Mouse (Mus musculus) embryonic facial prominence, embryonic 12.5 days (tissue): Measurements from ENCODE around the gene Kif13a. TPM values are rescaled to one million over a fixed set of nuclear protein-coding genes. Genes with fewer than 3 reads are reported as not detected.
A peak's percentile ranks its signal among the peaks of the same experiment; 100 is the strongest.

Source experiments
- ATAC-seq: fragments of 200-750 bp; cut with Nextera tagmentation; 2 replicates; pipeline ENCODE4 v1.8.0; 2017; ENCODE audit not compliant: insufficient number of reproducible peaks, insufficient read depth, low FRiP score, low TSS enrichment
- H3K27ac ChIP-seq: fragments of 300-500 bp; sonication (generic); 2 replicates; pipeline ENCODE4 v1.5.1; 2016; ENCODE audit warnings: mild to moderate bottlenecking
- H3K27me3 ChIP-seq: fragments of 300-500 bp; sonication (generic); 2 replicates; pipeline ENCODE4 v1.6.1; 2016; ENCODE audit warnings: mild to moderate bottlenecking, moderate library complexity
- H3K36me3 ChIP-seq: fragments of 300-500 bp; sonication (generic); 2 replicates; pipeline ENCODE4 v1.6.1; 2016; ENCODE audit warnings: mild to moderate bottlenecking
- H3K4me1 ChIP-seq: fragments of 300-500 bp; sonication (generic); 2 replicates; pipeline ENCODE4 v1.6.1; 2016
- H3K4me2 ChIP-seq: fragments of 300-500 bp; sonication (generic); replicated peaks from 2 replicates; pipeline ENCODE4 v1.6.1; 2016; ENCODE audit warnings: mild to moderate bottlenecking, moderate library complexity
- H3K4me3 ChIP-seq: fragments of 300-500 bp; sonication (generic); 2 replicates; pipeline ENCODE4 v1.5.1; 2016; ENCODE audit warnings: mild to moderate bottlenecking
- H3K9ac ChIP-seq: fragments of 300-500 bp; sonication (generic); 2 replicates; pipeline ENCODE4 v1.6.1; 2016; ENCODE audit warnings: mild to moderate bottlenecking, moderate library complexity
- H3K9me3 ChIP-seq: fragments of 300-500 bp; sonication (generic); 2 replicates; pipeline ENCODE4 v1.6.1; 2016; ENCODE audit warnings: mild to moderate bottlenecking, moderate library complexity
- WGBS: fragments of 180-500 bp; shearing (Covaris S2); methylation state at CpG from one replicate; pipeline ENCODE4 v1.1.7; 2016; 5-methylcytosine and 5-hydroxymethylcytosine counted together
- polyA plus RNA-seq: library from polyadenylated mRNA; unstranded; fragments of >200 nt; fragmentation: Nextera tagmentation; extraction: Ambion mirVana; gene quantifications from 2 replicates; pipeline ENCODE4 v1.2.1, GENCODE M21; 2016

The Kif13a gene
- polyA plus RNA-seq, 1 experiment from 2014 or later = 22.9 TPM

GRCm38 (mm10) chr13:46832956-46833355 is 96.7 kb downstream of the Kif13a start:
- Histone ChIP-seq H3K4me2 (no peak overlapping the region), H3K36me3 (peaks cover 33% of the 10 kb centered on the region), H3K27ac (0 out of 2 replicates have a peak overlapping the region, but pooled peaks have one; percentile 41), H3K4me3 (no peak overlapping the region), H3K9me3 (0 out of 2 replicates have a peak, but pooled peaks cover 4% of the 10 kb centered on the region), H3K9ac (no peak overlapping the region), H3K27me3 (no peaks in the 10 kb centered on the region), H3K4me1 (no peaks in the 10 kb centered on the region)
- WGBS = 66% methylated on average over 3 of the region's 3 CpGs
- no peak for ATAC-seq

DNA sequence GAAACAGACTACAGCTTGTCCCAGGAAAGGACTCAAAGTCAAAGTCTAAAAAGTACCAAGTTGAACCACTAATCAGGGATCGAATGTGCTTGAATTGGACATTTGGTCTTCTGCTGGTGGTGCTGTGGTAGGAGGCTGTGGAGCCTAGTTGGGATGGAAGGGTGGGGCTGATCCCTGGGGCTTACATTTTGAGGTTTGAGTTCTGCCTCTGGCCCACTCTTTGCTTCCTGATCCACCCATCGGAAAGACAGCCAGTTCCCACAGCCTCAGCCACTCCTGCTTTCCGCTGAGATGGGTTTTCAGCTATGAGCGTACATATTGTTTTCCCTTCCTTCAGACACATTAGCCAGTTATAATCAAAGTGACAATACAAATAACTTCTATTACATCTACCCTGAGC is 106.4 kb downstream of the Kif13a start:
- Histone ChIP-seq H3K9me3 (no peaks in the 10 kb centered on the region), H3K4me3 (no peak overlapping the region), H3K36me3 (peaks cover 45% of the 10 kb centered on the region), H3K27ac (no peak overlapping the region), H3K27me3 (no peaks in the 10 kb centered on the region), H3K4me1 (0 out of 2 replicates have a peak, but pooled peaks cover 3% of the 10 kb centered on the region), H3K9ac (no peak overlapping the region), H3K4me2 (no peak overlapping the region)
- ATAC-seq = no peak
- 95% methylated on average over 4 of the region's 4 CpGs for WGBS

GRCm38 (mm10) chr13:46822200-46822599 is 107.5 kb downstream of the Kif13a start:
- H3K27ac ChIP-seq = no peak overlapping the region
- no peak overlapping the region for H3K9ac ChIP-seq
- no peak overlapping the region for H3K4me2 ChIP-seq
- H3K4me3 ChIP-seq = no peak overlapping the region
- no peaks in the 10 kb centered on the region for H3K27me3 ChIP-seq
- H3K36me3 ChIP-seq = peaks cover 39% of the 10 kb centered on the region
- no peaks in the 10 kb centered on the region for H3K9me3 ChIP-seq
- H3K4me1 ChIP-seq = 0 out of 2 replicates have a peak, but pooled peaks cover 3% of the 10 kb centered on the region
- WGBS = 78% methylated on average over 8 of the region's 8 CpGs
- ATAC-seq = no peak

DNA sequence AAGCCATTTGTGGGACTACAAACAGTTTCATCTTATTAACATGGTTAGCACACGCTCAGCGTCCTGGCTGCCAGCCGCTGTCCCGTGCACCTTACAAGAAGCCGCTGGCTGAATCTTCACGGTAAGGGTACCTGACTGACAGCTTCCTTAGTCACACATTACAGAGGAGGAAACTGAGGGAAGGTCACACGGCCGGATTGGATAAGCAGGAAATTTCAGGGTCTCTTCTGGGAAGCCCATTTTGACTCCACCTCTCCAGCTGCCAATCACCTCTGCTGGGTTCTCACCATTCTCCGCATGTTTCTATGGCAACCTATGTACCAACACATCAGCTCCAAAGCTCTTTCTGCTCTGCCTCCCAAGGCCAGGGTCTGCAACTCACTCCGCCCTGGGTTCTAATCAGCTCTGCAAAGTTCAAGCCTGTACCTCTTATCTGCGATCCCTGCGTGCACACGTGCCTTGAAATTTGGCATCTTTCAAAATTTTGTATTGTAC is 109.9 kb downstream of the Kif13a start:
- no peaks in the 10 kb centered on the region for H3K27me3 ChIP-seq
- H3K9me3 ChIP-seq = no peaks in the 10 kb centered on the region
- H3K27ac ChIP-seq = no peak overlapping the region
- 78% methylated on average over 13 of the region's 13 CpGs for WGBS
- no peak overlapping the region for H3K4me2 ChIP-seq
- peaks cover 39% of the 10 kb centered on the region for H3K36me3 ChIP-seq
- no peak overlapping the region for H3K9ac ChIP-seq
- no peak for ATAC-seq
- H3K4me1 ChIP-seq = 0 out of 2 replicates have a peak, but pooled peaks cover 3% of the 10 kb centered on the region
- no peak overlapping the region for H3K4me3 ChIP-seq

DNA sequence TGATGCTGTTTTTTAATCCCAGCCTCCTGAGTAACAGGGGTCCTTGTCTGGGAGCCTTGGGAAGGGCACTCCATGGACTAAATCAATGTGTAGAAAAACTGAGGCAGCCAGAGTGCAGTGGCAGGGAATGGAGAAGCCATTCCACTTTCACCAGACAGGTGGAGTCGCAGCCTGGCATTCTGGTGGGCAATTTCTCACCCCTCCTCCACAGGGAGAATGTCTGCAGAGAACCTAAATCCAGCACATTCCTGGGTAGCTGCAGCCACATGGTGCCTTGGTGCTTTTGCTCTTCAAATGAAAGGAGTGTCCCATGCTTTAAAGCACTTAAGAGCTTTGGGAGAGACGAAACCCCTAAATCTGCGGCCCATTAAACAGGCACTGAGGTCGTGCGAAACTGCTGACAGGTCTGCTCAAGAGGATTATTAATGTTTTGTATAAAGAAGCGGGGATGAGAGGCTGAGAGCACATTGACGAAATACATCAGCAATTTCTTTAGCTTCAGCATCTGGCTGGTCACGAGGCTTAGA is 110.4 kb downstream of the Kif13a start:
- Histone ChIP-seq H3K4me2 (no peak overlapping the region), H3K9me3 (no peaks in the 10 kb centered on the region), H3K27ac (no peak overlapping the region), H3K36me3 (peaks cover 36% of the 10 kb centered on the region), H3K4me3 (no peak overlapping the region), H3K9ac (no peak overlapping the region), H3K4me1 (0 out of 2 replicates have a peak, but pooled peaks cover 3% of the 10 kb centered on the region), H3K27me3 (no peaks in the 10 kb centered on the region)
- 71% methylated on average over 8 of the region's 8 CpGs for WGBS
- no peak for ATAC-seq

- no peak overlapping the region for H3K27ac ChIP-seq
These were observed 111.3 kb downstream of the Kif13a start for GRCm38 (mm10) chr13:46818374-46818773.

GRCm38 (mm10) chr13:46812648-46813184 is 117.0 kb downstream of the Kif13a start:
- Histone ChIP-seq H3K4me1 (no peaks in the 10 kb centered on the region), H3K36me3 (peaks cover 74% of the 10 kb centered on the region), H3K27ac (no peak overlapping the region), H3K9me3 (no peaks in the 10 kb centered on the region), H3K9ac (no peak overlapping the region), H3K4me3 (no peak overlapping the region), H3K27me3 (no peaks in the 10 kb centered on the region), H3K4me2 (no peak overlapping the region)
- WGBS = 88% methylated on average over 15 of the region's 15 CpGs
- no peak for ATAC-seq

More at GRCm38 (mm10) chr13:46818374-46818773, 111.3 kb downstream of the Kif13a start:
- WGBS = 84% methylated on average over 9 of the region's 9 CpGs
- Histone ChIP-seq H3K4me1 (0 out of 2 replicates have a peak, but pooled peaks cover 3% of the 10 kb centered on the region), H3K9me3 (no peaks in the 10 kb centered on the region), H3K27me3 (no peaks in the 10 kb centered on the region), H3K4me3 (no peak overlapping the region), H3K4me2 (no peak overlapping the region), H3K36me3 (peaks cover 36% of the 10 kb centered on the region), H3K9ac (no peak overlapping the region)
- no peak for ATAC-seq

- H3K4me3 ChIP-seq = no peak overlapping the region
- no peaks in the 10 kb centered on the region for H3K27me3 ChIP-seq
- 75% methylated on average over 9 of the region's 9 CpGs for WGBS
- peaks cover 80% of the 10 kb centered on the region for H3K36me3 ChIP-seq
- H3K4me2 ChIP-seq = no peak overlapping the region
- H3K9me3 ChIP-seq = no peaks in the 10 kb centered on the region
- H3K27ac ChIP-seq = no peak overlapping the region
- H3K9ac ChIP-seq = no peak overlapping the region
- ATAC-seq = no peak
- no peaks in the 10 kb centered on the region for H3K4me1 ChIP-seq
These were observed 118.0 kb downstream of the Kif13a start for GRCm38 (mm10) chr13:46811696-46812095.

DNA sequence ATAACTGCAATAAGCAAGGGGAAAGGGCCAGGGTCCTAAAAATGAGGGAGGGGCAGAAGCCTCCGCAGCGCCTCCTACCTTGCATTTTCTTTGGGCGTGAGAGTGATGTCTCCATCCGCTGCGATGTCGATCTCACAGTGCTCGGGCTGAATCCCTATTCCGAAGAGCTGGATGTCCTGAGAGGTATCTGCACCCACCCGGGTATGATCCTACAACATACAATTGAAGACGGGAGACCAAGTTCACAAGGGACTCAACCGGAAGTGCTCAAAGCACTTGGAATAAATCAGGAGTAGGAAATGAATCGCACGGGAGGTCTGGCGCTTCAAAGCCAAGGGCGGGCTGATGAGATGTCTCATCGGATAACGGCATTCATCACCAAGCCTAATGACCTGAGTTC is 119.1 kb downstream of the Kif13a start:
- WGBS = 96% methylated on average over 17 of the region's 17 CpGs
- H3K4me1 ChIP-seq = no peaks in the 10 kb centered on the region
- no peak overlapping the region for H3K9ac ChIP-seq
- no peak overlapping the region for H3K4me2 ChIP-seq
- H3K36me3 ChIP-seq = peaks cover 74% of the 10 kb centered on the region
- H3K9me3 ChIP-seq = no peaks in the 10 kb centered on the region
- H3K27me3 ChIP-seq = no peaks in the 10 kb centered on the region
- H3K27ac ChIP-seq = no peak overlapping the region
- no peak overlapping the region for H3K4me3 ChIP-seq
- no peak for ATAC-seq

DNA sequence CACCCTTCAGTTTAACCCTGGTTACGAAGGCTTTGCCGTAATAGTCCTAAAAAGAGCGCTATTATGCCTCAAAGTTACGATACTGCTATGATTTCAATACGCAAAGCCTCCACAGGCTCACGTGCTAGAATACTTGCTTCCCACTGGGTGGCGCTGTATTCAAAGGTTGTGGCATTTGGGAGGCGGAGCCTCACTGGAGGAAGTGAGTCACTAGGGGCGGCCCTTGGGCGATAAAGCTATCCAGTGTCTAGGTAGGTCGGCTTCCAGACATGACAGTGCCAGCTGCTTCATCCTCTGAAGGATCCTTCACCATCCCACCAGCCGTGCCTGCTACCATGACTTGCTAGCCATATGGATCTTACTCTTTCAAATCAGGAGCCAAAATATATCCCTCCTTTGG is 119.6 kb downstream of the Kif13a start:
- Histone ChIP-seq H3K27me3 (no peaks in the 10 kb centered on the region), H3K9ac (no peak overlapping the region), H3K4me3 (no peak overlapping the region), H3K4me2 (no peak overlapping the region), H3K27ac (no peak overlapping the region), H3K4me1 (no peaks in the 10 kb centered on the region), H3K9me3 (no peaks in the 10 kb centered on the region), H3K36me3 (peaks cover 68% of the 10 kb centered on the region)
- ATAC-seq = no peak
- WGBS = 90% methylated on average over 12 of the region's 12 CpGs

DNA sequence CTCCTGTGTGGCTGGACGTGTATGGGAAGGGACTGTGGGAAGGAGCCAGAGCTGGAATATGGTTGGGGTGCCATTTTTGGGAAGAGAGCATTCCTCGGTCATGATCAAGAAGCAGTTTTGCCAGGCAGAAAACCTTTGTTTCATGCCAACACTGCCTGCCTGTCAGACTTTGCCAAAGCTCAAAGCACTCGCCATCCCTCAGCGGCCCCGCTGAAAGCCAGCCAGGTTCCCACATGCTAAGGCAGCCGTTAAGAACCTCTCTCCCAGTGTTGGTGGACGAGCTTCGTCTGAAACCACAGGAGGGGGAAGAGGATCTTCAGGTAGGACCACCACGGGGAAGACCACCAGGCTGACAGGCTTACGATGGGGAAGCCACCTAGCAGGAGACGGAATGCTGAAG is 121.8 kb downstream of the Kif13a start:
- no peak overlapping the region for H3K9ac ChIP-seq
- H3K4me3 ChIP-seq = no peak overlapping the region
- no peak overlapping the region for H3K4me2 ChIP-seq
- H3K36me3 ChIP-seq = peaks cover 51% of the 10 kb centered on the region
- H3K4me1 ChIP-seq = no peaks in the 10 kb centered on the region
- no peak overlapping the region for H3K27ac ChIP-seq
- 87% methylated on average over 11 of the region's 11 CpGs for WGBS
- H3K27me3 ChIP-seq = no peaks in the 10 kb centered on the region
- ATAC-seq = no peak
- H3K9me3 ChIP-seq = no peaks in the 10 kb centered on the region

DNA sequence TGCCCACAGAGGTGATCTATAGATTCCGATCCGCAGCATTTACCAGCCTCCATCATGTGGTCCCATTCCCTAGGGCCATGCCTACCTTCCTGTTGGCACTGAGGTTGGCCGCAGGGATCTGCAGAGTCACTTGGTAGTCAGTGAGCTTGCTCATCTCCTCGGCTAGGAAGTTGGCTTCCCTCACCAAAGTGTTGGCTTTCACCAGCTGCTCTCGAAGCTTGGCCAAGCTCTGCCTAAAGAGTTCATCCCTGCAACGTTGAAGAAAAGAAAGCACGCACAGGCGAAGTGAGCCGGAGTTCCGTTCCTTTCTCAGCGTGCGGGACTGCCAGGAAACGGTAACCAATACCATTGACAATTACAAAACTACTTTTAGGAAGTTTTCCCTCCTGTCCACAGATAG is 128.5 kb downstream of the Kif13a start:
- no peaks in the 10 kb centered on the region for H3K27me3 ChIP-seq
- no peak overlapping the region for H3K27ac ChIP-seq
- no peak overlapping the region for H3K4me3 ChIP-seq
- WGBS = 95% methylated on average over 13 of the region's 13 CpGs
- H3K4me2 ChIP-seq = no peak overlapping the region
- H3K9me3 ChIP-seq = no peaks in the 10 kb centered on the region
- ATAC-seq = no peak
- peaks cover 36% of the 10 kb centered on the region for H3K36me3 ChIP-seq
- H3K4me1 ChIP-seq = no peaks in the 10 kb centered on the region
- H3K9ac ChIP-seq = no peak overlapping the region
